Mouse (Mus musculus) stomach, embryonic 16.5 days (tissue): ENCODE results near the gene Arhgef2. TPM values are rescaled to one million over a fixed set of nuclear protein-coding genes. Genes with fewer than 3 reads are reported as not detected.
"Not testable (repeated sequence)": the region's sequence is repeated elsewhere in the genome, so short reads cannot be mapped to it uniquely, and the experiment has no call there.

Experiments
- ATAC-seq: fragments of 200-750 bp; cut with Nextera tagmentation; 2 replicates; pipeline ENCODE4 v1.8.0; 2017; ENCODE audit warnings: moderate number of reproducible peaks, moderate TSS enrichment; ENCODE audit not compliant: insufficient read depth, low FRiP score
- H3K27ac ChIP-seq: fragments of 300-500 bp; sonication (generic); 2 replicates; pipeline ENCODE4 v1.5.1; 2014; ENCODE audit warnings: low read length
- H3K27me3 ChIP-seq: fragments of 300-500 bp; sonication (generic); 2 replicates; pipeline ENCODE4 v1.6.1; 2014; ENCODE audit warnings: low read length, control low read depth, mixed read lengths; ENCODE audit not compliant: control insufficient read depth, insufficient read depth
- H3K36me3 ChIP-seq: fragments of 300-500 bp; sonication (generic); 2 replicates; pipeline ENCODE4 v1.6.1; 2014; ENCODE audit warnings: low read length; ENCODE audit not compliant: control insufficient read depth, insufficient read depth
- H3K4me1 ChIP-seq: fragments of 300-500 bp; sonication (generic); 2 replicates; pipeline ENCODE4 v1.6.1; 2014; ENCODE audit warnings: low read length, control low read depth, mixed read lengths; ENCODE audit not compliant: control insufficient read depth, insufficient read depth
- H3K4me2 ChIP-seq: fragments of 300-500 bp; sonication (generic); 2 replicates; pipeline ENCODE4 v1.6.1; 2014; ENCODE audit warnings: low read depth, low read length, mixed read lengths
- H3K4me3 ChIP-seq: fragments of 300-500 bp; sonication (generic); replicated peaks from 2 replicates; pipeline ENCODE4 v1.5.1; 2014; ENCODE audit warnings: mild to moderate bottlenecking, low read length
- H3K9ac ChIP-seq: fragments of 300-500 bp; sonication (generic); 2 replicates; pipeline ENCODE4 v1.6.1; 2014; ENCODE audit warnings: low read length
- H3K9me3 ChIP-seq: fragments of 300-500 bp; sonication (generic); replicated peaks from 2 replicates; pipeline ENCODE4 v1.6.1; 2016; ENCODE audit warnings: low read length, control low read depth; ENCODE audit not compliant: control insufficient read depth
- WGBS: fragments of 180-500 bp; shearing (Covaris S2); extraction: QIAGEN DNeasy Blood & Tissue Kit; methylation state at CpG from one replicate; pipeline ENCODE4 v1.1.7; 2014; 5-methylcytosine and 5-hydroxymethylcytosine counted together
- polyA plus RNA-seq: library from polyadenylated mRNA; unstranded; fragments of >200 nt; fragmentation: Nextera tagmentation; extraction: Ambion mirVana; gene quantifications from 2 replicates; pipeline ENCODE4 v1.2.1, GENCODE M21; 2015

Gene Arhgef2
- polyA plus RNA-seq, 1 experiment from 2014 or later: 81.3 TPM

GRCm38 (mm10) chr3:88568615-88569014, 37.2 kb upstream of the Arhgef2 start:
- Histone ChIP-seq H3K27me3 (no peaks in the 10 kb centered on the region), H3K27ac (no peak overlapping the region), H3K36me3 (peaks cover 43% of the 10 kb centered on the region), H3K9me3 (no peaks in the 10 kb centered on the region), H3K4me1 (no peaks in the 10 kb centered on the region), H3K4me2 (no peak overlapping the region), H3K9ac (no peak overlapping the region), H3K4me3 (no peak overlapping the region)
- ATAC-seq: no peak
- WGBS: 92% methylated on average over 2 of the region's 2 CpGs

GRCm38 (mm10) chr3:88569093-88569492, 36.7 kb upstream of the Arhgef2 start:
- no peak overlapping the region for H3K27ac ChIP-seq
- WGBS: 85% methylated on average over 2 of the region's 2 CpGs
- H3K4me1 ChIP-seq: no peaks in the 10 kb centered on the region
- H3K36me3 ChIP-seq: peaks cover 38% of the 10 kb centered on the region
- no peaks in the 10 kb centered on the region for H3K9me3 ChIP-seq
- H3K27me3 ChIP-seq: no peaks in the 10 kb centered on the region
- H3K9ac ChIP-seq: no peak overlapping the region
- no peak for ATAC-seq
- no peak overlapping the region for H3K4me2 ChIP-seq
- H3K4me3 ChIP-seq: no peak overlapping the region

GRCm38 (mm10) chr3:88569694-88570093, 36.1 kb upstream of the Arhgef2 start:
- no peak for ATAC-seq
- H3K27me3 ChIP-seq: no peaks in the 10 kb centered on the region
- H3K36me3 ChIP-seq: peaks cover 37% of the 10 kb centered on the region
- H3K27ac ChIP-seq: no peak overlapping the region
- H3K9ac ChIP-seq: no peak overlapping the region
- H3K4me2 ChIP-seq: no peak overlapping the region
- 92% methylated on average over 5 of the region's 5 CpGs for WGBS
- no peaks in the 10 kb centered on the region for H3K9me3 ChIP-seq
- H3K4me3 ChIP-seq: no peak overlapping the region
- H3K4me1 ChIP-seq: no peaks in the 10 kb centered on the region

GRCm38 (mm10) chr3:88570341-88570740, 35.4 kb upstream of the Arhgef2 start:
- Histone ChIP-seq H3K4me1 (no peaks in the 10 kb centered on the region), H3K4me2 (no peak overlapping the region), H3K4me3 (no peak overlapping the region), H3K9me3 (no peaks in the 10 kb centered on the region), H3K27me3 (no peaks in the 10 kb centered on the region), H3K9ac (no peak overlapping the region), H3K27ac (no peak overlapping the region), H3K36me3 (peaks cover 33% of the 10 kb centered on the region)
- 90% methylated on average over 10 of the region's 10 CpGs for WGBS
- no peak for ATAC-seq

GRCm38 (mm10) chr3:88571856-88572255, 33.9 kb upstream of the Arhgef2 start:
- 89% methylated on average over 1 of the region's 1 CpGs for WGBS
- ATAC-seq: no peak
- H3K36me3 ChIP-seq: peaks cover 21% of the 10 kb centered on the region
- no peak overlapping the region for H3K9ac ChIP-seq
- no peaks in the 10 kb centered on the region for H3K27me3 ChIP-seq
- H3K9me3 ChIP-seq: no peaks in the 10 kb centered on the region
- H3K4me3 ChIP-seq: no peak overlapping the region
- H3K4me2 ChIP-seq: no peak overlapping the region
- no peak overlapping the region for H3K27ac ChIP-seq
- no peaks in the 10 kb centered on the region for H3K4me1 ChIP-seq

GRCm38 (mm10) chr3:88572835-88573234, 32.9 kb upstream of the Arhgef2 start:
- Histone ChIP-seq H3K27me3 (no peaks in the 10 kb centered on the region), H3K27ac (no peak overlapping the region), H3K9ac (no peak overlapping the region), H3K36me3 (peaks cover 14% of the 10 kb centered on the region), H3K4me1 (no peaks in the 10 kb centered on the region), H3K4me3 (no peak overlapping the region), H3K4me2 (no peak overlapping the region), H3K9me3 (no peaks in the 10 kb centered on the region)
- ATAC-seq: no peak
- 62% methylated on average over 2 of the region's 2 CpGs for WGBS

GRCm38 (mm10) chr3:88573810-88574209, 32.0 kb upstream of the Arhgef2 start:
- Histone ChIP-seq H3K4me3 (no peak overlapping the region), H3K4me1 (0 out of 2 replicates have a peak, but pooled peaks cover under 1% of the 10 kb centered on the region), H3K27me3 (no peaks in the 10 kb centered on the region), H3K27ac (no peak overlapping the region), H3K4me2 (no peak overlapping the region), H3K36me3 (peaks cover 5% of the 10 kb centered on the region; the same call in 1 of the 2 replicates), H3K9me3 (no peaks in the 10 kb centered on the region), H3K9ac (no peak overlapping the region)
- WGBS: 83% methylated on average over 2 of the region's 2 CpGs
- ATAC-seq: no peak

GRCm38 (mm10) chr3:88575540-88575939, 30.2 kb upstream of the Arhgef2 start, which contains the start of gene Ssr2:
Ssr2 (plus strand) TSS chr3:88575876.
- Histone ChIP-seq H3K9me3 (no peaks in the 10 kb centered on the region), H3K4me3 (no peak within 1 kb of the TSS), H3K4me1 (peaks cover 10% of the 10 kb centered on the region), H3K9ac (no peak within 1 kb of the TSS), H3K4me2 (no peak within 1 kb of the TSS), H3K27ac (no peak within 1 kb of the TSS), H3K27me3 (no peaks in the 10 kb centered on the region), H3K36me3 (no peaks in the 10 kb centered on the region)
- no peak for ATAC-seq
- 87% methylated on average over 3 of the region's 3 CpGs for WGBS

GRCm38 (mm10) chr3:88577846-88578245, 27.9 kb upstream of the Arhgef2 start:
- H3K27ac ChIP-seq, ATAC-seq, H3K9me3 ChIP-seq, H3K4me2 ChIP-seq, H3K4me3 ChIP-seq, H3K36me3 ChIP-seq, H3K9ac ChIP-seq, H3K27me3 ChIP-seq: not testable (repeated sequence)
- peaks cover 16% of the 10 kb centered on the region for H3K4me1 ChIP-seq
- 81% methylated on average over 5 of the region's 5 CpGs for WGBS
